Mouse (Mus musculus): Measurements from ENCODE around the gene Kif11. TPM values are rescaled to one million over a fixed set of nuclear protein-coding genes. Genes with fewer than 3 reads are reported as not detected.

Kif11 gene
- 21.8 TPM for polyA plus RNA-seq (2015; fragmentation: Illumina TruSeq; extraction: RNeasy Lipid Tissue Mini Kit (QIAGEN cat#74804); ENCODE audit: insufficient read depth, low replicate concordance)

DNA sequence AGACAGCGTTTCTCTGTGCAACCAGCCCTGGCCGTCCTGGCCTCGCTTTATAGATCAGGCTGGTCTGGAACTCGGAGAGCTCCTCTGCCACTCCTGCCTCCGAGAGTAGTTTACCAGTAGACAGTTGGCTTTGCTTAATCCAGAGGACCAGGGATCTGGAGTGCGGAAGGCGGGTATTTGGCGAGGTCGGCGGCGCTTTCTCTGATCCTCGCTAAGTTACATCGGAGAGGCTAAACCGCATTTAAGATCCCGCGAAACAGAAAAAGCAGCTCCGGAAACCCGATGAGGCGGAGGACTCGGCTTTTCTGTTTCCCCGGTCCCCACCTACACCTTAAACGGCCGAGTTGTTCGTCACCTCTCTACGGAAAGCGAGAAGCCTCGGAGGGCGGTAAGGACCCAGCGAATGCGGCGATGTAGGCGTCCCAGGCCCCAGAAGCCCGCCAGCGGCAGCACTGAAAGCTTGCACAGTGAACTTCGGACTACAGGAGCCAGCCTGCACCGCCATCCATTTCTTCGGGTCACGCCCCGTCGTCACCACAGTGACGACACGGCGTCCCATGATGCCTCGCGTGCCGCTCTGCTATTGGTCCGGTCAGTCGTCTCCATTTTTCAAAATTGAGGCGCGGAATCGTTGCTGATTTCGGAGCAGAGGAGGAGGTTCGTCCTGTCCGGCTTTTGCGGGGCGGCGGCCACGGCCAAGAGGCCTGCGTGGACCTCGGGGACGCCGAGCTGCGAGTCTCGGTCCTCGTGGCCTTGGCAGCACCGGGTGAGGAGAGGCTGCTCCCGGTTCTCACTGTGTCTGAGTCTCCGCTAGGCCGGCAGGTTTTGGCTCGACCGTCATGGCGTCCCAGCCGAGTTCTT is at the start of gene Kif11:
Gene Kif11 (plus strand): TSS at position 649 of the 861 bp plus-strand sequence.

DNA sequence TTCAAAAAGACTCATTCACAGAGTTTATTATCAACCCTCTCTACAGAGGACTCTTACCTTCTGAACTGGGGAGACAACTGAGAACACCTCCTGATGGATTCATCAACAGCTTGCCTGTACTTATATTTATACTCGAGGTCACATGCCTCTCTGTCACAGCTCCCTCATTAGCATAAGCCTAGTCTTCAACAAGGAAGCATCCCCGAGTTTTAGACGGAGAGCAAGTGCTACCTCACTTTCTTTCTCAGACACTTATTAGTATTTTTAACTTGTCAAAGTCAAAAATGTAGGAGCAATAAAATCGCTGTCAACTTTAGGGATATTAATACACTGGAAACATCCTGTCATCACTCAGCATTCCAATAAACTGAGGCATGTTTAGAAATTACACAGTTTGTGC is 38.5 kb upstream of the Kif11 start, which contains the start of gene Ide:
Gene Ide (minus strand): TSS at position 101 of the 400 bp plus-strand sequence.

DNA sequence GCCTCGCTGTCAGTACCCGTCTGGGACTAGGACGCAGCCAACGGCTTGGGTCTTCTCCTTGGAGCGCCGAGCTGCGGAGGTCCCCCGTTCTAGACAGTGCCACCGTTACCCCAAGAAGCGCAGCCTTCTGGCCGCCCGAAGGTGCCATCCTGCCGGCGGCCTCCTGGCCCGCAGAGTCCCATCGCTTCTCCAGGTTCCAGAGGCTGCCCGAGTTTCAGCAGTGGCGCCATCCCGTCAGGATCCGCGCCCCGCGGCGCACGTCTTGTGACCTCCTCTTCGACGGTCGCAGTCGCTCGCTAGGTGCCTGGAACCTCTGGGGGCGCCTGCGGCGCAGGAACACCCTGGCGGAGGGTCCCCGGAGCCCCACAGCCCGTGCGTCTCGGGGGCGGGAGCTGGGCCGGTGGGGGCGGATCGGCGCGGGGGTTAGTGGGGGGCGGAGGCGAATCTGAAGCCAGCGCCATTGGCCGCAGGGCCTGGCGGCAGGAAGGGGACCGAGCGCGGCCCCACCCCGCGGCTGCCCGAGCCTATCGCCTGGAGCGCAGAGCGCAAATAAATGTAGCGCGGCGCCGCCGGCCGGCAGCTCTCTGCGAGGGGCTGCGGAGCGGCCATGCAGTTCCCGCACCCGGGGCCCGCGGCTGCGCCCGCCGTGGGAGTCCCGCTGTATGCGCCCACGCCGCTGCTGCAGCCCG is 58.2 kb downstream of the Kif11 start, which contains the start of gene Hhex:
Gene Hhex (plus strand): TSS at position 548 of the 689 bp plus-strand sequence.

Other genes with a start within 250 kb of the Kif11 start
- 92.7 TPM for gene March5, start 168.9 kb upstream of the Kif11 start, polyA plus RNA-seq (2015; fragmentation: Illumina TruSeq; extraction: RNeasy Lipid Tissue Mini Kit (QIAGEN cat#74804); ENCODE audit: insufficient read depth, low replicate concordance)
- gene Cpeb3, start 167.8 kb upstream of the Kif11 start, polyA plus RNA-seq (2015; fragmentation: Illumina TruSeq; extraction: RNeasy Lipid Tissue Mini Kit (QIAGEN cat#74804); ENCODE audit: insufficient read depth, low replicate concordance), result 2.9 TPM
- 48.3 TPM for gene Ide, start 38.6 kb upstream of the Kif11 start, polyA plus RNA-seq (2015; fragmentation: Illumina TruSeq; extraction: RNeasy Lipid Tissue Mini Kit (QIAGEN cat#74804); ENCODE audit: insufficient read depth, low replicate concordance)
- gene Hhex, start 58.4 kb downstream of the Kif11 start, polyA plus RNA-seq (2015; fragmentation: Illumina TruSeq; extraction: RNeasy Lipid Tissue Mini Kit (QIAGEN cat#74804); ENCODE audit: insufficient read depth, low replicate concordance), result 137 TPM
- 44.7 TPM for gene Exoc6, start 174.0 kb downstream of the Kif11 start, polyA plus RNA-seq (2015; fragmentation: Illumina TruSeq; extraction: RNeasy Lipid Tissue Mini Kit (QIAGEN cat#74804); ENCODE audit: insufficient read depth, low replicate concordance)

Data from spleen, adult 10 weeks (tissue).